10 mouse cellular contexts compared by ENCODE assay signal in the genomic region with DNA sequence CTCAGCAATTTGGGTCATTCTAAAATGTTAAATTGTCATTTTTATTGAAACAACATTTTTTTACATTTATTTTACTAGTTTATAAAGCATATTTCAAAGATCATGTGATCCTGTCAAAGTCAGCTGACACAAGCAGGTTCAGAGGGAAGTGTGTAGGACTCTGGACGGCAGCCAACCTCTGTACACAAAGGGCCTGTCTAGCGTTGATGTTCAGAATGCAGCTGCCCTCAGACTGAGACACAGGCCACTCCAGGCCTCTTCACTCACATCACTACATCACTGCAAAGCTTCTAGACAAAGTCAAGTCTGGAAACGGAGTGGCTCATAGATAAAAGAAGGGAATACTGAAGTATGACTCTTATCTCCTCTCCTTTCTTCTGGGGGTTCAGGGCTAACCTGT.
DNase-seq lines count a peak whose midpoint lies in the region; ATAC-seq and TF ChIP-seq lines count a peak whose summit lies in the region.
"Had no signal": no experiment of that assay in that cellular context is flagged by ENCODE, and none has a peak within 500 bp of the region (broad histone marks: within the 10 kb centered on the region; RNA-seq: fewer than 3 reads in every experiment).

No protein-coding gene starts in this region.

- H3K27ac ChIP-seq in intestine, embryonic 15.5 days = no peak overlapping the region
- H3K27ac ChIP-seq in intestine, postnatal 0 days (ENCODE audit: low read depth, low read length) = no peak overlapping the region
- peak overlapping the region; percentile 52; the same call in 1 of the 2 replicates for H3K27ac ChIP-seq in lung, embryonic 14.5 days (ENCODE audit: low read depth)
- H3K27ac ChIP-seq: hindbrain, embryonic 12.5 days; limb, embryonic 15.5 days had no signal

- no peaks in the 10 kb centered on the region for H3K9me3 ChIP-seq in intestine, embryonic 15.5 days
- H3K9me3 ChIP-seq in intestine, postnatal 0 days (ENCODE audit: control insufficient read depth) = no peaks in the 10 kb centered on the region
- no peaks in the 10 kb centered on the region for H3K9me3 ChIP-seq in lung, embryonic 14.5 days (ENCODE audit: low read depth, low read length)
- H3K9me3 ChIP-seq: hindbrain, embryonic 12.5 days; limb, embryonic 15.5 days had no signal

- ATAC-seq in intestine, embryonic 15.5 days = peak; percentile 71; the same call in 1 of the 2 replicates
- no peak; the same call in 1 of the 2 replicates for ATAC-seq in intestine, postnatal 0 days
- peak; percentile 85 for ATAC-seq in lung, embryonic 14.5 days (ENCODE audit: insufficient read depth)
- ATAC-seq in monocyte, adult 5-6 weeks (replicated peaks; ENCODE audit: insufficient number of reproducible peaks, low FRiP score, low TSS enrichment, poor library complexity, severe bottlenecking) = no peak

- H3K4me2 ChIP-seq in intestine, embryonic 15.5 days (replicated peaks) = no peak overlapping the region
- H3K4me2 ChIP-seq in intestine, postnatal 0 days (replicated peaks; ENCODE audit: low read depth) = no peak overlapping the region
- H3K4me2 ChIP-seq in lung, embryonic 14.5 days = no peak overlapping the region
- H3K4me2 ChIP-seq: hindbrain, embryonic 12.5 days; limb, embryonic 15.5 days had no signal

- H3K27me3 ChIP-seq in intestine, embryonic 15.5 days (replicated peaks) = no peaks in the 10 kb centered on the region
- H3K27me3 ChIP-seq in intestine, postnatal 0 days (replicated peaks; ENCODE audit: control insufficient read depth, insufficient read depth, low read length) = no peaks in the 10 kb centered on the region
- H3K27me3 ChIP-seq in lung, embryonic 14.5 days (ENCODE audit: insufficient read depth, low read length) = no peaks in the 10 kb centered on the region
- H3K27me3 ChIP-seq: hindbrain, embryonic 12.5 days; limb, embryonic 15.5 days had no signal

- DNase-seq in cerebellum, adult 11 months = peak; percentile 13
- DNase-seq in cerebellum, adult 9-11 months = no peak
- DNase-seq in lung, embryonic 14.5 days = peak; percentile 78
- no peak for DNase-seq in lung, postnatal 25 days (ENCODE audit: low spot score)
- peak; percentile 15 to 41 for DNase-seq in kidney, postnatal 36 days

- no peaks in the 10 kb centered on the region for H3K4me1 ChIP-seq in intestine, embryonic 15.5 days (replicated peaks)
- H3K4me1 ChIP-seq in intestine, postnatal 0 days (replicated peaks; ENCODE audit: control insufficient read depth, insufficient read depth, low read length) = no peaks in the 10 kb centered on the region
- H3K4me1 ChIP-seq in lung, embryonic 14.5 days (ENCODE audit: insufficient read depth) = 0 out of 2 replicates have a peak, but pooled peaks cover 2% of the 10 kb centered on the region

- TF ChIP-seq CTCF in intestine, postnatal 0 days (IDR thresholded peaks at IDR 0.05; ENCODE audit: low read depth) = no peak
- no peak for TF ChIP-seq CTCF in lung, embryonic 14.5 days (IDR thresholded peaks at IDR 0.05; ENCODE audit: low read depth)

- WGBS in intestine, embryonic 15.5 days = 20% methylated on average over 3 of the region's 3 CpGs
- WGBS in intestine, postnatal 0 days = 15% methylated on average over 3 of the region's 3 CpGs
- WGBS in lung, embryonic 14.5 days = 8% methylated on average over 3 of the region's 3 CpGs

- H3K4me3 ChIP-seq in intestine, embryonic 15.5 days (replicated peaks) = no peak overlapping the region
- no peak overlapping the region for H3K4me3 ChIP-seq in intestine, postnatal 0 days (ENCODE audit: low read depth, low read length)
- H3K4me3 ChIP-seq in lung, embryonic 14.5 days (ENCODE audit: low read depth, low read length) = no peak overlapping the region
- H3K4me3 ChIP-seq: hindbrain, embryonic 12.5 days; limb, embryonic 15.5 days had no signal

- H3K36me3 ChIP-seq in intestine, embryonic 15.5 days = no peaks in the 10 kb centered on the region
- no peaks in the 10 kb centered on the region for H3K36me3 ChIP-seq in intestine, postnatal 0 days (ENCODE audit: control insufficient read depth, insufficient read depth)
- no peaks in the 10 kb centered on the region for H3K36me3 ChIP-seq in lung, embryonic 14.5 days (ENCODE audit: insufficient read depth)
- H3K36me3 ChIP-seq: hindbrain, embryonic 12.5 days; limb, embryonic 15.5 days had no signal

- no peak overlapping the region for H3K9ac ChIP-seq in intestine, embryonic 15.5 days
- H3K9ac ChIP-seq in intestine, postnatal 0 days (ENCODE audit: low read depth, low read length) = no peak overlapping the region
- H3K9ac ChIP-seq in lung, embryonic 14.5 days = no peak overlapping the region
- H3K9ac ChIP-seq: hindbrain, embryonic 12.5 days; limb, embryonic 15.5 days had no signal

Comparison
In these comparisons a context has a peak if more than half of its experiments do, and no peak if none do; other contexts are left out.
1. DNase-seq: peak in cerebellum, adult 11 months (single experiment), lung, embryonic 14.5 days (single experiment) and kidney, postnatal 36 days (2 of 2); none in cerebellum, adult 9-11 months (single experiment) and lung, postnatal 25 days (single experiment).
2. ATAC-seq: peak in intestine, embryonic 15.5 days (single experiment) and lung, embryonic 14.5 days (single experiment); none in intestine, postnatal 0 days (single experiment) and monocyte, adult 5-6 weeks (single experiment).